Mouse (Mus musculus): Measurements from ENCODE around the gene Slfn8. TPM values are rescaled to one million over a fixed set of nuclear protein-coding genes. Genes with fewer than 3 reads are reported as not detected.

The Slfn8 gene
- 0.81 TPM for polyA plus RNA-seq (2015; fragmentation: Illumina TruSeq; extraction: RNeasy Lipid Tissue Mini Kit (QIAGEN cat#74804); ENCODE audit: insufficient read depth, low read depth, low replicate concordance)

DNA sequence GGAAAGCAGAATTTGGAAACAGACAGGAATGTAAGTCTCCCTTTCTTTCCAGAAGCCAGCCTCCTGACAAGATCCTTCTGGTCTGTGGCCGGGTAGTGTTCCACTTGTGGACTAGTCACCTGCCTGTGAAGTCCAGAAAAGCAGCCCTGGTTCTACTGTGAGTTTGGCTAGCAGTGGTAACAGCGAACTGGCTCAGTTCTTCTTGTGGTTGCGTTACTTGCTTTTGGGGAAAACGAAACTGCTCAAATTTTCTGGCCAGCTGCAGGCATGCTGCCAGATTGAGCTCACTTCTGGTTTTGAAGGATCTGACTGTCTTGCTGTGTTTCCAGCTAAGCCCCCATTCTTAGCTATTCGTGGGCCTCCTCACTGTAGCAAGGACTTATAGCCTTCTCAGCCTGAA is at the start of gene Slfn8:
Slfn8 (minus strand) TSS at position 190 of the 400 bp plus-strand sequence.

DNA sequence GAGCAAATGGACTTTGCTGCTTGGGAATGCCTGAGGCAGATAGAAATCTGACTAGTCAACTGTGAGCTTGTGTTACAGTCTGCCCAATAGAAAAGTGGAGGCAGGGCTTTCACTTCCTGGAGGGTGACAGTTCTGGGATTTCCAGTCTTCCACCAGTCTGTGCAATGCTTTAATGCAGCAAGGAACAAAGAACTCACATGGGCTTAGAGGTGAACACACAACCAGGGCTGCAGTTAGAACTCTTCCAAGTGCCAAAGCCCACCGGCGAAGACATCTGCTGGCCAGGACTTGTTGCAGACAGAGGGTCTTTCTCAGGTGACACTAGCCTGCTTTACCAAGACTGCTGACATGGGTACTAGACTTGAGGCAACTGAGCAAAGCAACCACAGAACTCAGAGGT is 44.3 kb upstream of the Slfn8 start, which contains the start of gene Slfn2:
Slfn2 (plus strand) TSS at position 167 of the 400 bp plus-strand sequence.

DNA sequence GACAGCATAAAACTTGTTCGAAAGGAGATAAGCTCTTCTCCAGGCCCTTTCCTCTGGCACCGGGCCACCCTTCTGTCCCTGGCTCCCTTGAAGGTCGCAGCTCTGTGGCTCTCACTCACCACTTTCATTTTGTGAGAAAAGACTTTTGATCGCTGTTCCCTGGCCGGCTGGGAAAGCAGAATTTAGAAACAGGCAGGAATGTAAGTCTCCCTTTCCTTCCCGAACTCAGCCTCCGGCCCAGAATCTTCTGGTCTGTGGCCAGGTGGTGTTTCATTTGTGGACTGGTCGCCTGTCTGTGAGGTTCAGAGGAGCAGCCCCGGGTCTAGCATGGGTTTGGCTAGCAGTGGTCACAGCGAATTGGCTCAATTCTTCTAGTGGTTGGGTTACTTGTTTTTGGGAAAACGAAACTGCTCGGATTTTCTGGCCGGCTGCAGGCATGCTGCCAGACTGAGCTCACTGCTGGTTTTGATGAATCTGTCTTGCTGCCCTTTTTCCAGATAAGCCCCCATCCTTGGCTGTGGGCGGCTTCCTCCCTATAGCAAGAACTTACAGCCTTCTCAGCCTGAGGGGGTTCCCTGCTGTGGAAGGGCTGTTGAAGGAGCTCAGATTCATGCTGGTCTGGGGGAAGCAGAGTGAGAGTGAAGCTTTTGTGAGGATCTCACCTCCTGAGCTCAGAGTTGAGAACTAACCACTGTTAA is 29.0 kb downstream of the Slfn8 start, which contains the start of gene Slfn9:
Slfn9 (minus strand) TSS at position 362 of the 698 bp plus-strand sequence.

Other genes with a start within 250 kb of the Slfn8 start
- 6.9 TPM for gene Lig3, start 239.7 kb downstream of the Slfn8 start, polyA plus RNA-seq (2015; fragmentation: Illumina TruSeq; extraction: RNeasy Lipid Tissue Mini Kit (QIAGEN cat#74804); ENCODE audit: insufficient read depth, low read depth, low replicate concordance)
- gene Rffl, start 149.6 kb downstream of the Slfn8 start, polyA plus RNA-seq (2015; fragmentation: Illumina TruSeq; extraction: RNeasy Lipid Tissue Mini Kit (QIAGEN cat#74804); ENCODE audit: insufficient read depth, low read depth, low replicate concordance): 3.0 TPM
- gene Rad51d, start 130.2 kb downstream of the Slfn8 start, polyA plus RNA-seq (2015; fragmentation: Illumina TruSeq; extraction: RNeasy Lipid Tissue Mini Kit (QIAGEN cat#74804); ENCODE audit: insufficient read depth, low read depth, low replicate concordance): 3.5 TPM
- gene Fndc8, start 128.7 kb downstream of the Slfn8 start, polyA plus RNA-seq (2015; fragmentation: Illumina TruSeq; extraction: RNeasy Lipid Tissue Mini Kit (QIAGEN cat#74804); ENCODE audit: insufficient read depth, low read depth, low replicate concordance): not detected
- 17.3 TPM for gene Nle1, start 112.4 kb downstream of the Slfn8 start, polyA plus RNA-seq (2015; fragmentation: Illumina TruSeq; extraction: RNeasy Lipid Tissue Mini Kit (QIAGEN cat#74804); ENCODE audit: insufficient read depth, low read depth, low replicate concordance)
- 11.1 TPM for gene Unc45b, start 110.3 kb downstream of the Slfn8 start, polyA plus RNA-seq (2015; fragmentation: Illumina TruSeq; extraction: RNeasy Lipid Tissue Mini Kit (QIAGEN cat#74804); ENCODE audit: insufficient read depth, low read depth, low replicate concordance)
- 18.1 TPM for gene Slfn5, start 69.5 kb downstream of the Slfn8 start, polyA plus RNA-seq (2015; fragmentation: Illumina TruSeq; extraction: RNeasy Lipid Tissue Mini Kit (QIAGEN cat#74804); ENCODE audit: insufficient read depth, low read depth, low replicate concordance)
- 0.41 TPM for gene Slfn9, start 29.0 kb downstream of the Slfn8 start, polyA plus RNA-seq (2015; fragmentation: Illumina TruSeq; extraction: RNeasy Lipid Tissue Mini Kit (QIAGEN cat#74804); ENCODE audit: insufficient read depth, low read depth, low replicate concordance)
- 6.3 TPM for gene Slfn2, start 44.3 kb upstream of the Slfn8 start, polyA plus RNA-seq (2015; fragmentation: Illumina TruSeq; extraction: RNeasy Lipid Tissue Mini Kit (QIAGEN cat#74804); ENCODE audit: insufficient read depth, low read depth, low replicate concordance)
- not detected for gene Slfn1, start 96.0 kb upstream of the Slfn8 start, polyA plus RNA-seq (2015; fragmentation: Illumina TruSeq; extraction: RNeasy Lipid Tissue Mini Kit (QIAGEN cat#74804); ENCODE audit: insufficient read depth, low read depth, low replicate concordance)
- gene Slfn4, start 154.4 kb upstream of the Slfn8 start, polyA plus RNA-seq (2015; fragmentation: Illumina TruSeq; extraction: RNeasy Lipid Tissue Mini Kit (QIAGEN cat#74804); ENCODE audit: insufficient read depth, low read depth, low replicate concordance): not detected
- gene Slfn3, start 170.5 kb upstream of the Slfn8 start, polyA plus RNA-seq (2015; fragmentation: Illumina TruSeq; extraction: RNeasy Lipid Tissue Mini Kit (QIAGEN cat#74804); ENCODE audit: insufficient read depth, low read depth, low replicate concordance): 3.0 TPM

Data from pancreas, adult 10 weeks (tissue).